Mouse (Mus musculus): ENCODE results near the gene Rmi2. TPM values are rescaled to one million over a fixed set of nuclear protein-coding genes. Genes with fewer than 3 reads are reported as not detected.

The Rmi2 gene
- total and polyA plus RNA-seq, 2 experiments: 0.09 TPM; not detected in 1

- Histone ChIP-seq H3K36me3 (ENCODE audit: control insufficient read depth, insufficient read depth, low read length) (no peaks in the 10 kb centered on the region), H3K27me3 (ENCODE audit: control insufficient read depth, insufficient read depth, low read length) (no peaks in the 10 kb centered on the region), H3K4me3 (ENCODE audit: insufficient read depth, low read depth, low read length) (no peak overlapping the region), H3K4me1 (ENCODE audit: control insufficient read depth, insufficient read depth, low read length) (no peaks in the 10 kb centered on the region), H3K27ac (replicated peaks; ENCODE audit: insufficient read depth, low read depth, low read length) (no peak overlapping the region), H3K9ac (ENCODE audit: low read depth, low read length) (no peak overlapping the region), H3K79me2 (ENCODE audit: control insufficient read depth, insufficient read depth, low read length) (no peaks in the 10 kb centered on the region)
- 59% methylated on average over 4 of the region's 4 CpGs for WGBS
- no peak for DNase-seq (ENCODE audit: extremely low read depth, low read depth, low spot score)
- TF ChIP-seq CTCF (IDR thresholded peaks at IDR 0.05; ENCODE audit: low read depth, low read length): no peak
- no peak for TF ChIP-seq POLR2A (IDR thresholded peaks at IDR 0.05; ENCODE audit: extremely low read depth, insufficient read depth, low read length)
Measured at GRCm38 (mm10) chr16:10872825-10873360, 38.0 kb downstream of the Rmi2 start.

GRCm38 (mm10) chr16:10873654-10874053 lies 38.8 kb downstream of the Rmi2 start:
- H3K4me1 ChIP-seq (ENCODE audit: control insufficient read depth, insufficient read depth, low read length): no peaks in the 10 kb centered on the region
- DNase-seq (ENCODE audit: extremely low read depth, low read depth, low spot score): peak; percentile 49
- H3K36me3 ChIP-seq (ENCODE audit: control insufficient read depth, insufficient read depth, low read length): no peaks in the 10 kb centered on the region
- H3K79me2 ChIP-seq (ENCODE audit: control insufficient read depth, insufficient read depth, low read length): no peaks in the 10 kb centered on the region
- 3% methylated on average over 5 of the region's 5 CpGs for WGBS
- H3K27ac ChIP-seq (replicated peaks; ENCODE audit: insufficient read depth, low read depth, low read length): no peak overlapping the region
- no peak for TF ChIP-seq POLR2A (IDR thresholded peaks at IDR 0.05; ENCODE audit: extremely low read depth, insufficient read depth, low read length)
- TF ChIP-seq CTCF (IDR thresholded peaks at IDR 0.05; ENCODE audit: low read depth, low read length): peak; percentile 91
- no peak overlapping the region for H3K4me3 ChIP-seq (ENCODE audit: insufficient read depth, low read depth, low read length)
- no peak overlapping the region for H3K9ac ChIP-seq (ENCODE audit: low read depth, low read length)
- no peaks in the 10 kb centered on the region for H3K27me3 ChIP-seq (ENCODE audit: control insufficient read depth, insufficient read depth, low read length)

GRCm38 (mm10) chr16:10878227-10878626 lies 43.4 kb downstream of the Rmi2 start:
- Histone ChIP-seq H3K9ac (ENCODE audit: low read depth, low read length) (no peak overlapping the region), H3K4me1 (ENCODE audit: control insufficient read depth, insufficient read depth, low read length) (no peaks in the 10 kb centered on the region), H3K4me3 (ENCODE audit: insufficient read depth, low read depth, low read length) (no peak overlapping the region), H3K79me2 (ENCODE audit: control insufficient read depth, insufficient read depth, low read length) (no peaks in the 10 kb centered on the region), H3K27me3 (ENCODE audit: control insufficient read depth, insufficient read depth, low read length) (no peaks in the 10 kb centered on the region), H3K27ac (replicated peaks; ENCODE audit: insufficient read depth, low read depth, low read length) (no peak overlapping the region), H3K36me3 (ENCODE audit: control insufficient read depth, insufficient read depth, low read length) (no peaks in the 10 kb centered on the region)
- DNase-seq (ENCODE audit: extremely low read depth, low read depth, low spot score): no peak
- WGBS: 81% methylated on average over 3 of the region's 3 CpGs
- TF ChIP-seq CTCF (IDR thresholded peaks at IDR 0.05; ENCODE audit: low read depth, low read length): no peak
- TF ChIP-seq POLR2A (IDR thresholded peaks at IDR 0.05; ENCODE audit: extremely low read depth, insufficient read depth, low read length): no peak

GRCm38 (mm10) chr16:10879467-10879866 lies 44.6 kb downstream of the Rmi2 start:
- TF ChIP-seq POLR2A (IDR thresholded peaks at IDR 0.05; ENCODE audit: extremely low read depth, insufficient read depth, low read length) (no peak), CTCF (IDR thresholded peaks at IDR 0.05; ENCODE audit: low read depth, low read length) (peak; percentile 82)
- Histone ChIP-seq H3K36me3 (ENCODE audit: control insufficient read depth, insufficient read depth, low read length) (no peaks in the 10 kb centered on the region), H3K9ac (ENCODE audit: low read depth, low read length) (no peak overlapping the region), H3K27ac (replicated peaks; ENCODE audit: insufficient read depth, low read depth, low read length) (no peak overlapping the region), H3K79me2 (ENCODE audit: control insufficient read depth, insufficient read depth, low read length) (no peaks in the 10 kb centered on the region), H3K4me1 (ENCODE audit: control insufficient read depth, insufficient read depth, low read length) (no peaks in the 10 kb centered on the region), H3K27me3 (ENCODE audit: control insufficient read depth, insufficient read depth, low read length) (no peaks in the 10 kb centered on the region), H3K4me3 (ENCODE audit: insufficient read depth, low read depth, low read length) (no peak overlapping the region)
- DNase-seq (ENCODE audit: extremely low read depth, low read depth, low spot score): peak; percentile 72
- 96% methylated on average over 1 of the region's 1 CpGs for WGBS

GRCm38 (mm10) chr16:10881231-10881962 lies 46.5 kb downstream of the Rmi2 start:
- Histone ChIP-seq H3K4me3 (ENCODE audit: insufficient read depth, low read depth, low read length) (no peak overlapping the region), H3K4me1 (ENCODE audit: control insufficient read depth, insufficient read depth, low read length) (no peaks in the 10 kb centered on the region), H3K27ac (replicated peaks; ENCODE audit: insufficient read depth, low read depth, low read length) (no peak overlapping the region), H3K27me3 (ENCODE audit: control insufficient read depth, insufficient read depth, low read length) (no peaks in the 10 kb centered on the region), H3K79me2 (ENCODE audit: control insufficient read depth, insufficient read depth, low read length) (no peaks in the 10 kb centered on the region), H3K9ac (ENCODE audit: low read depth, low read length) (no peak overlapping the region), H3K36me3 (ENCODE audit: control insufficient read depth, insufficient read depth, low read length) (no peaks in the 10 kb centered on the region)
- WGBS: 40% methylated on average over 4 of the region's 4 CpGs
- peak; percentile 44 for DNase-seq (ENCODE audit: extremely low read depth, low read depth, low spot score)
- TF ChIP-seq POLR2A (IDR thresholded peaks at IDR 0.05; ENCODE audit: extremely low read depth, insufficient read depth, low read length): no peak
- no peak for TF ChIP-seq CTCF (IDR thresholded peaks at IDR 0.05; ENCODE audit: low read depth, low read length)

- H3K36me3 ChIP-seq (ENCODE audit: control insufficient read depth, insufficient read depth, low read length): no peaks in the 10 kb centered on the region
- H3K79me2 ChIP-seq (ENCODE audit: control insufficient read depth, insufficient read depth, low read length): no peaks in the 10 kb centered on the region
- H3K9ac ChIP-seq (ENCODE audit: low read depth, low read length): no peak overlapping the region
- H3K27me3 ChIP-seq (ENCODE audit: control insufficient read depth, insufficient read depth, low read length): no peaks in the 10 kb centered on the region
- 88% methylated on average over 2 of the region's 2 CpGs for WGBS
- DNase-seq (ENCODE audit: extremely low read depth, low read depth, low spot score): no peak
- H3K27ac ChIP-seq (replicated peaks; ENCODE audit: insufficient read depth, low read depth, low read length): no peak overlapping the region
- no peak overlapping the region for H3K4me3 ChIP-seq (ENCODE audit: insufficient read depth, low read depth, low read length)
- no peak for TF ChIP-seq CTCF (IDR thresholded peaks at IDR 0.05; ENCODE audit: low read depth, low read length)
- TF ChIP-seq POLR2A (IDR thresholded peaks at IDR 0.05; ENCODE audit: extremely low read depth, insufficient read depth, low read length): no peak
- H3K4me1 ChIP-seq (ENCODE audit: control insufficient read depth, insufficient read depth, low read length): no peaks in the 10 kb centered on the region
Measured at GRCm38 (mm10) chr16:10887436-10887835, 52.6 kb downstream of the Rmi2 start.
